Mouse (Mus musculus) Patski (cell line): Measurements from ENCODE around the gene Art3. TPM values are rescaled to one million over a fixed set of nuclear protein-coding genes. Genes with fewer than 3 reads are reported as not detected.

Experiments used
- ATAC-seq: fragments of 100-300 bp; one replicate; pipeline ENCODE4 v1.8.0; 2021
- CTCF ChIA-PET: fragments of 350-600 bp; sonication (Branson Sonifier 250); formaldehyde crosslinking; loops from one replicate; lab custom pipeline; 2022; ENCODE audit warnings: inconsistent platforms; lab: Charles Lee
- POLR2A ChIA-PET: fragments of 350-600 bp; sonication (Branson Sonifier 250); formaldehyde crosslinking; loops from one replicate; lab custom pipeline; 2022; ENCODE audit warnings: antibody characterized with exemption, inconsistent platforms; lab: Charles Lee
- DNase-seq: peaks from one replicate; pipeline ENCODE4 v3.0.0-alpha.2; 2011; ENCODE audit warnings: low read depth, low spot score
- H3K27me3 ChIP-seq: fragments of 371-371 bp; one replicate; pipeline ENCODE4 v1.5.1; 2021
- CTCF ChIP-seq: fragments of 100-300 bp; IDR thresholded peaks from one replicate; pipeline ENCODE4 v1.5.1; 2021
- in situ Hi-C: fragments of 300-500 bp; cut with MboI; formaldehyde crosslinking; loops from 3 replicates; pipeline ENCODE4 v1.11.1; 2018; ENCODE audit warnings: low pct_unique_long_range_greater_than_20kb, mixed read lengths
- polyA plus RNA-seq: library from polyadenylated mRNA; unstranded; gene quantifications from one replicate; pipeline ENCODE4 v1.2.3, GENCODE M21; 2021

The Art3 gene
- polyA plus RNA-seq, 1 experiment from 2014 or later = not detected

GRCm38 (mm10) chr5:92435025-92435584 lies 103.5 kb downstream of the Art3 start, which contains the start of gene Nup54:
Gene Nup54, minus strand, starts transcription at chr5:92435219.
- H3K27me3 ChIP-seq = no peaks in the 10 kb centered on the region
- in situ Hi-C loops = no loop called here
- peak; percentile 97 for ATAC-seq
- peak; percentile 87 for DNase-seq
- no peak for TF ChIP-seq CTCF
- CTCF ChIA-PET = no interaction called here
- POLR2A ChIA-PET = no interaction called here

- POLR2A ChIA-PET = no interaction called here
- in situ Hi-C loops = no loop called here
- CTCF ChIA-PET = no interaction called here
- no peak for TF ChIP-seq CTCF
- no peaks in the 10 kb centered on the region for H3K27me3 ChIP-seq
- ATAC-seq (no peak), DNase-seq (no peak)
Observed at GRCm38 (mm10) chr5:92438540-92438939, 106.9 kb downstream of the Art3 start.

GRCm38 (mm10) chr5:92441494-92441893 lies 109.9 kb downstream of the Art3 start:
- CTCF ChIA-PET = interaction anchor here (1.5 kb wide), 1 partner anchor 10 kb away, joined by 6 read pairs; no protein-coding TSS in a partner anchor
- no peaks in the 10 kb centered on the region for H3K27me3 ChIP-seq
- no peak for DNase-seq
- no peak for ATAC-seq
- in situ Hi-C loops = no loop called here
- POLR2A ChIA-PET = no interaction called here
- no peak for TF ChIP-seq CTCF

- in situ Hi-C loops = no loop called here
- DNase-seq (no peak), ATAC-seq (no peak)
- no peaks in the 10 kb centered on the region for H3K27me3 ChIP-seq
- no peak for TF ChIP-seq CTCF
- POLR2A ChIA-PET = no interaction called here
- CTCF ChIA-PET = interaction anchor here (1.3 to 2.1 kb wide), 2 partner anchors 7 to 19 kb away, joined by 3 to 5 read pairs; no protein-coding TSS in a partner anchor
Observed at GRCm38 (mm10) chr5:92442914-92443313, 111.3 kb downstream of the Art3 start.

GRCm38 (mm10) chr5:92445016-92445415 lies 113.4 kb downstream of the Art3 start:
- in situ Hi-C loops = no loop called here
- DNase-seq = no peak
- POLR2A ChIA-PET = no interaction called here
- CTCF ChIA-PET = no interaction called here
- ATAC-seq = no peak
- H3K27me3 ChIP-seq = no peaks in the 10 kb centered on the region
- no peak for TF ChIP-seq CTCF

GRCm38 (mm10) chr5:92446736-92447135 lies 115.1 kb downstream of the Art3 start:
- in situ Hi-C loops = no loop called here
- DNase-seq (no peak), ATAC-seq (no peak)
- TF ChIP-seq CTCF = no peak
- POLR2A ChIA-PET = no interaction called here
- CTCF ChIA-PET = no interaction called here
- H3K27me3 ChIP-seq = no peaks in the 10 kb centered on the region

GRCm38 (mm10) chr5:92452876-92453275 lies 121.2 kb downstream of the Art3 start:
- TF ChIP-seq CTCF = no peak
- DNase-seq = no peak
- no peak for ATAC-seq
- ChIA-PET POLR2A (no interaction called here), CTCF (interaction anchor here (2.2 kb wide), 1 partner anchor 9 kb away, joined by 12 read pairs; no protein-coding TSS in a partner anchor)
- in situ Hi-C loops = no loop called here
- H3K27me3 ChIP-seq = no peaks in the 10 kb centered on the region

- POLR2A ChIA-PET = no interaction called here
Observed at GRCm38 (mm10) chr5:92457410-92457809, 125.8 kb downstream of the Art3 start.

GRCm38 (mm10) chr5:92458726-92459125 lies 127.1 kb downstream of the Art3 start:
- TF ChIP-seq CTCF = no peak
- CTCF ChIA-PET = no interaction called here
- H3K27me3 ChIP-seq = no peaks in the 10 kb centered on the region
- POLR2A ChIA-PET = no interaction called here
- in situ Hi-C loops = no loop called here
- no peak for DNase-seq
- no peak for ATAC-seq

More at GRCm38 (mm10) chr5:92457410-92457809, 125.8 kb downstream of the Art3 start:
- DNase-seq (no peak), ATAC-seq (no peak)
- in situ Hi-C loops = no loop called here
- CTCF ChIA-PET = no interaction called here
- no peak for TF ChIP-seq CTCF
- H3K27me3 ChIP-seq = no peaks in the 10 kb centered on the region

- in situ Hi-C loops = loop anchor here (5.0 kb wide), 2 partner anchors 46 to 196 kb away; partner anchors contain the start of gene Scarb2
- ChIA-PET POLR2A (no interaction called here), CTCF (interaction anchor here (0.7 to 3.1 kb wide), 23 partner anchors 9 to 198 kb away, joined by 3 to 26 read pairs (median 4); partner anchors contain the start of genes Scarb2 and Stbd1)
- DNase-seq (no peak), ATAC-seq (peak; percentile 60)
- TF ChIP-seq CTCF = peak; percentile 92
- no peaks in the 10 kb centered on the region for H3K27me3 ChIP-seq
Observed at GRCm38 (mm10) chr5:92461321-92461720, 129.7 kb downstream of the Art3 start.

Other genes with a start within 250 kb of the Art3 start
- 125 TPM for gene G3bp2, start 248.1 kb upstream of the Art3 start, polyA plus RNA-seq
- 96.2 TPM for gene Uso1, start 193.9 kb upstream of the Art3 start, polyA plus RNA-seq
- gene U90926, start 116.4 kb upstream of the Art3 start, polyA plus RNA-seq = 0.33 TPM
- 0.13 TPM for gene Ppef2, start 75.5 kb upstream of the Art3 start, polyA plus RNA-seq
- gene Naaa, start 53.7 kb upstream of the Art3 start, polyA plus RNA-seq = 33.5 TPM
- gene Sdad1, start 21.3 kb upstream of the Art3 start, polyA plus RNA-seq = 27.6 TPM
- gene Cxcl9, start 3.7 kb upstream of the Art3 start, polyA plus RNA-seq = 0.03 TPM
- 2.1 TPM for gene Cxcl10, start 17.1 kb downstream of the Art3 start, polyA plus RNA-seq
- gene Nup54, start 103.4 kb downstream of the Art3 start, polyA plus RNA-seq = 48.6 TPM
- gene Scarb2, start 175.0 kb downstream of the Art3 start, polyA plus RNA-seq = 43.1 TPM
- gene Fam47e, start 223.2 kb downstream of the Art3 start, polyA plus RNA-seq = not detected